Mouse (Mus musculus): ENCODE measurements around the gene Rfx4. TPM values are rescaled to one million over a fixed set of nuclear protein-coding genes. Genes with fewer than 3 reads are reported as not detected.

Gene Rfx4
- polyA plus RNA-seq, 1 experiment, result 0.30 TPM

GRCm38 (mm10) chr10:84759511-84760117, 3.8 kb downstream of the Rfx4 start:
- Histone ChIP-seq H3K27me3 (ENCODE audit: control insufficient read depth, insufficient read depth, low read length, poor library complexity, severe bottlenecking) (peaks cover 37% of the 10 kb centered on the region), H3K27ac (ENCODE audit: insufficient read depth, low read length) (no peak overlapping the region), H3K36me3 (ENCODE audit: control insufficient read depth, insufficient read depth, low read length, poor library complexity, severe bottlenecking) (no peaks in the 10 kb centered on the region), H3K4me3 (ENCODE audit: low read depth, low read length) (peak overlapping the region; percentile 4), H3K9me3 (replicated peaks; ENCODE audit: control insufficient read depth, insufficient read depth, low read length, poor library complexity, severe bottlenecking) (no peaks in the 10 kb centered on the region), H3K9ac (ENCODE audit: low read depth, poor library complexity, severe bottlenecking) (no peak overlapping the region), H3K4me1 (ENCODE audit: control insufficient read depth, insufficient read depth, low read length) (no peaks in the 10 kb centered on the region)
- no peak for TF ChIP-seq EP300 (IDR thresholded peaks at IDR 0.05; ENCODE audit: insufficient read depth, low read depth, low read length)
- no peak for TF ChIP-seq POLR2A (IDR thresholded peaks at IDR 0.05; ENCODE audit: insufficient read depth, low read length)
- TF ChIP-seq CTCF (IDR thresholded peaks at IDR 0.05; ENCODE audit: low read depth, low read length), result no peak

GRCm38 (mm10) chr10:84760118-84761111, 4.6 kb downstream of the Rfx4 start:
- H3K9ac ChIP-seq (ENCODE audit: low read depth, poor library complexity, severe bottlenecking), result no peak overlapping the region
- H3K9me3 ChIP-seq (replicated peaks; ENCODE audit: control insufficient read depth, insufficient read depth, low read length, poor library complexity, severe bottlenecking), result no peaks in the 10 kb centered on the region
- TF ChIP-seq POLR2A (IDR thresholded peaks at IDR 0.05; ENCODE audit: insufficient read depth, low read length) (no peak), CTCF (IDR thresholded peaks at IDR 0.05; ENCODE audit: low read depth, low read length) (no peak), EP300 (IDR thresholded peaks at IDR 0.05; ENCODE audit: insufficient read depth, low read depth, low read length) (no peak)
- peak overlapping the region; percentile 21 for H3K4me3 ChIP-seq (ENCODE audit: low read depth, low read length)
- no peaks in the 10 kb centered on the region for H3K4me1 ChIP-seq (ENCODE audit: control insufficient read depth, insufficient read depth, low read length)
- no peak overlapping the region for H3K27ac ChIP-seq (ENCODE audit: insufficient read depth, low read length)
- peaks cover 36% of the 10 kb centered on the region for H3K27me3 ChIP-seq (ENCODE audit: control insufficient read depth, insufficient read depth, low read length, poor library complexity, severe bottlenecking)
- H3K36me3 ChIP-seq (ENCODE audit: control insufficient read depth, insufficient read depth, low read length, poor library complexity, severe bottlenecking), result no peaks in the 10 kb centered on the region

- Histone ChIP-seq H3K27me3 (ENCODE audit: control insufficient read depth, insufficient read depth, low read length, poor library complexity, severe bottlenecking) (peaks cover 2% of the 10 kb centered on the region; the same call in 1 of the 2 replicates), H3K4me3 (ENCODE audit: low read depth, low read length) (no peak overlapping the region), H3K4me1 (ENCODE audit: control insufficient read depth, insufficient read depth, low read length) (no peaks in the 10 kb centered on the region), H3K36me3 (ENCODE audit: control insufficient read depth, insufficient read depth, low read length, poor library complexity, severe bottlenecking) (no peaks in the 10 kb centered on the region), H3K9ac (ENCODE audit: low read depth, poor library complexity, severe bottlenecking) (no peak overlapping the region), H3K9me3 (replicated peaks; ENCODE audit: control insufficient read depth, insufficient read depth, low read length, poor library complexity, severe bottlenecking) (no peaks in the 10 kb centered on the region; the same call in 1 of the 2 replicates), H3K27ac (ENCODE audit: insufficient read depth, low read length) (no peak overlapping the region)
- no peak for TF ChIP-seq POLR2A (IDR thresholded peaks at IDR 0.05; ENCODE audit: insufficient read depth, low read length)
- no peak for TF ChIP-seq CTCF (IDR thresholded peaks at IDR 0.05; ENCODE audit: low read depth, low read length)
- no peak for TF ChIP-seq EP300 (IDR thresholded peaks at IDR 0.05; ENCODE audit: insufficient read depth, low read depth, low read length)
Observed at GRCm38 (mm10) chr10:84768766-84769165, 12.9 kb downstream of the Rfx4 start.

GRCm38 (mm10) chr10:84772380-84773130, 16.7 kb downstream of the Rfx4 start:
- H3K27ac ChIP-seq (ENCODE audit: insufficient read depth, low read length), result no peak overlapping the region
- H3K36me3 ChIP-seq (ENCODE audit: control insufficient read depth, insufficient read depth, low read length, poor library complexity, severe bottlenecking), result no peaks in the 10 kb centered on the region
- H3K27me3 ChIP-seq (ENCODE audit: control insufficient read depth, insufficient read depth, low read length, poor library complexity, severe bottlenecking), result no peaks in the 10 kb centered on the region
- no peaks in the 10 kb centered on the region for H3K4me1 ChIP-seq (ENCODE audit: control insufficient read depth, insufficient read depth, low read length)
- no peak overlapping the region for H3K4me3 ChIP-seq (ENCODE audit: low read depth, low read length)
- H3K9ac ChIP-seq (ENCODE audit: low read depth, poor library complexity, severe bottlenecking), result no peak overlapping the region
- TF ChIP-seq EP300 (IDR thresholded peaks at IDR 0.05; ENCODE audit: insufficient read depth, low read depth, low read length) (no peak), CTCF (IDR thresholded peaks at IDR 0.05; ENCODE audit: low read depth, low read length) (no peak), POLR2A (IDR thresholded peaks at IDR 0.05; ENCODE audit: insufficient read depth, low read length) (no peak)
- H3K9me3 ChIP-seq (replicated peaks; ENCODE audit: control insufficient read depth, insufficient read depth, low read length, poor library complexity, severe bottlenecking), result no peaks in the 10 kb centered on the region; the same call in 1 of the 2 replicates

GRCm38 (mm10) chr10:84773889-84774288, 18.0 kb downstream of the Rfx4 start:
- H3K4me1 ChIP-seq (ENCODE audit: control insufficient read depth, insufficient read depth, low read length), result no peaks in the 10 kb centered on the region
- TF ChIP-seq POLR2A (IDR thresholded peaks at IDR 0.05; ENCODE audit: insufficient read depth, low read length) (no peak), EP300 (IDR thresholded peaks at IDR 0.05; ENCODE audit: insufficient read depth, low read depth, low read length) (no peak), CTCF (IDR thresholded peaks at IDR 0.05; ENCODE audit: low read depth, low read length) (no peak)

More at GRCm38 (mm10) chr10:84773889-84774288, 18.0 kb downstream of the Rfx4 start:
- Histone ChIP-seq H3K36me3 (ENCODE audit: control insufficient read depth, insufficient read depth, low read length, poor library complexity, severe bottlenecking) (no peaks in the 10 kb centered on the region), H3K9me3 (replicated peaks; ENCODE audit: control insufficient read depth, insufficient read depth, low read length, poor library complexity, severe bottlenecking) (no peaks in the 10 kb centered on the region; the same call in 1 of the 2 replicates), H3K4me3 (ENCODE audit: low read depth, low read length) (no peak overlapping the region), H3K27me3 (ENCODE audit: control insufficient read depth, insufficient read depth, low read length, poor library complexity, severe bottlenecking) (no peaks in the 10 kb centered on the region), H3K27ac (ENCODE audit: insufficient read depth, low read length) (no peak overlapping the region), H3K9ac (ENCODE audit: low read depth, poor library complexity, severe bottlenecking) (no peak overlapping the region)
